Mouse (Mus musculus) midbrain, embryonic 11.5 days (tissue): ENCODE measurements around the gene Map3k13. TPM values are rescaled to one million over a fixed set of nuclear protein-coding genes. Genes with fewer than 3 reads are reported as not detected.
A peak's percentile ranks its signal among the peaks of the same experiment; 100 is the strongest.

Experiments
- ATAC-seq: fragments of 200-750 bp; cut with Nextera tagmentation; 2 replicates; pipeline ENCODE4 v1.8.0; 2017; ENCODE audit warnings: moderate TSS enrichment, moderate library complexity; ENCODE audit not compliant: low FRiP score
- DNase-seq: peaks from one replicate; pipeline ENCODE4 v3.0.0; 2015; ENCODE audit warnings: low spot score; ENCODE audit errors: missing footprints
- H3K27ac ChIP-seq: fragments of 300-500 bp; sonication (generic); 2 replicates; pipeline ENCODE4 v1.5.1; 2014; ENCODE audit warnings: low read depth, low read length
- H3K27me3 ChIP-seq: fragments of 300-500 bp; sonication (generic); 2 replicates; pipeline ENCODE4 v1.6.1; 2014; ENCODE audit warnings: mild to moderate bottlenecking, low read length, moderate library complexity, mixed read lengths; ENCODE audit not compliant: control insufficient read depth, insufficient read depth
- H3K36me3 ChIP-seq: fragments of 300-500 bp; sonication (generic); 2 replicates; pipeline ENCODE4 v1.6.1; 2014; ENCODE audit warnings: mild to moderate bottlenecking, low read length, moderate library complexity, mixed read lengths; ENCODE audit not compliant: control insufficient read depth, insufficient read depth
- H3K4me1 ChIP-seq: fragments of 300-500 bp; sonication (generic); 2 replicates; pipeline ENCODE4 v1.6.1; 2014; ENCODE audit warnings: low read length; ENCODE audit not compliant: control insufficient read depth, insufficient read depth
- H3K4me2 ChIP-seq: fragments of 300-500 bp; sonication (generic); 2 replicates; pipeline ENCODE4 v1.6.1; 2014; ENCODE audit warnings: mild to moderate bottlenecking, moderate library complexity
- H3K4me3 ChIP-seq: fragments of 300-500 bp; sonication (generic); 2 replicates; pipeline ENCODE4 v1.5.1; 2014; ENCODE audit warnings: low read depth, low read length
- H3K9ac ChIP-seq: fragments of 300-500 bp; sonication (generic); 2 replicates; pipeline ENCODE4 v1.6.1; 2014; ENCODE audit warnings: low read length
- H3K9me3 ChIP-seq: fragments of 300-500 bp; sonication (generic); 2 replicates; pipeline ENCODE4 v1.6.1; 2016; ENCODE audit warnings: low read length; ENCODE audit not compliant: control insufficient read depth
- WGBS: fragments of 180-500 bp; shearing (Covaris S2); extraction: QIAGEN DNeasy Blood & Tissue Kit; methylation state at CpG from one replicate; pipeline ENCODE4 v1.1.7; 2014; 5-methylcytosine and 5-hydroxymethylcytosine counted together
- polyA plus RNA-seq: library from polyadenylated mRNA; unstranded; fragments of >200 nt; fragmentation: Nextera tagmentation; extraction: Ambion mirVana; gene quantifications from 2 replicates; pipeline ENCODE4 v1.2.1, GENCODE M21; 2014

Map3k13 gene
- polyA plus RNA-seq, 1 experiment from 2014 or later = 5.1 TPM

DNA sequence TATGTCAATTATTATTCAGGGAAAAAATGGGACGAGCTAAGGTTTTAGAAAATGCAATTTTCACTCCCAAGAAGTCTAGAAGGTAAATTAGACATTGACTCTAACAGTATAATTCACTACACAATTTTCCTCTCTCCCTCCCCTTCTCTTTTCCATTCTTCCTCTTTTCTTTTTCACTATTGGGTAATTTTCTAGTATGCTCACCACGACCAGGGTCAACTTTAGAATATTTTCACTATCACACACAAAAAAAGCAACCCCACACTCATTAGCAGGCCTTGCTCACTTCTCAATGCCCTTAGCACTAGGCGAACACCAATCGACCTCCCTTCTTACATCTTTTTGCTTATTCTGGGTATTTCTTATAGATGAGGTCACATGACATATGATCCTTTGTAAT is 54.7 kb downstream of the Map3k13 start:
- ATAC-seq = no peak

GRCm38 (mm10) chr16:21852374-21852773 is 58.2 kb downstream of the Map3k13 start:
- ATAC-seq = no peak
- H3K9me3 ChIP-seq = no peaks in the 10 kb centered on the region
- no peak overlapping the region for H3K9ac ChIP-seq
- no peaks in the 10 kb centered on the region for H3K36me3 ChIP-seq
- H3K27me3 ChIP-seq = no peaks in the 10 kb centered on the region
- peaks cover 9% of the 10 kb centered on the region for H3K4me1 ChIP-seq
- DNase-seq = no peak
- WGBS = 89% methylated on average over 7 of the region's 7 CpGs
- H3K27ac ChIP-seq = no peak overlapping the region
- no peak overlapping the region for H3K4me2 ChIP-seq
- no peak overlapping the region for H3K4me3 ChIP-seq

More for the DNA sequence above, 54.7 kb downstream of the Map3k13 start:
- WGBS = 88% methylated on average over 4 of the region's 4 CpGs
- Histone ChIP-seq H3K9ac (no peak overlapping the region), H3K27ac (no peak overlapping the region), H3K36me3 (no peaks in the 10 kb centered on the region), H3K9me3 (no peaks in the 10 kb centered on the region), H3K4me3 (no peak overlapping the region), H3K4me2 (no peak overlapping the region), H3K27me3 (no peaks in the 10 kb centered on the region), H3K4me1 (peaks cover 2% of the 10 kb centered on the region; the same call in 1 of the 2 replicates)
- DNase-seq = no peak

DNA sequence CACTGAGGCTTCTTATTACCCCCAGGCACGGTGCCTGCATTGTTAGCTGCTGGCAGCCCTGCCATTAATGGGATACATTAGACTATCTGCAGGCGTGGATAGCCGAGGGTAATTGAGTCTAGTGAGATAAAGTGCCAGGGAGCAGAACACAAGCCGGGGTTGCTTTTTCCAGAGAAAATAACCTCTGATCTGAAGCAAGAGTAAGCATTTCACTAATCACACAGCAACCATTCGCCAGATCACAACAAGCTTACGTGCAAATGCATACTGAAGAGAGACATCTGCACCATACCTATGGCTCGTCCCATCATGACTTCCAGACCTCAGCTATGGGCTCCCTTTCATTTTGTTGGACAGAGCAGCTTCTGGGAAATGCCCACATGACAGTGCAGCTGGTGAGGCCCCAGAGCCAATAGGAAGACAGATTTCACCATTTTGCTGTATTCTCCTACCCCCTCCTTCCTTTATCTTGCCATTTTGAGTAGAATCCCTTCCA is 59.3 kb downstream of the Map3k13 start:
- Histone ChIP-seq H3K9ac (no peak overlapping the region), H3K4me2 (no peak overlapping the region), H3K4me3 (no peak overlapping the region), H3K36me3 (no peaks in the 10 kb centered on the region), H3K27me3 (no peaks in the 10 kb centered on the region), H3K9me3 (no peaks in the 10 kb centered on the region), H3K27ac (peak overlapping the region; percentile 48; the same call in 1 of the 2 replicates), H3K4me1 (peaks cover 15% of the 10 kb centered on the region)
- 0 out of 2 replicates have a peak, but pooled peaks have one; percentile 48 for ATAC-seq
- WGBS = 75% methylated on average over 7 of the region's 7 CpGs
- DNase-seq = no peak

DNA sequence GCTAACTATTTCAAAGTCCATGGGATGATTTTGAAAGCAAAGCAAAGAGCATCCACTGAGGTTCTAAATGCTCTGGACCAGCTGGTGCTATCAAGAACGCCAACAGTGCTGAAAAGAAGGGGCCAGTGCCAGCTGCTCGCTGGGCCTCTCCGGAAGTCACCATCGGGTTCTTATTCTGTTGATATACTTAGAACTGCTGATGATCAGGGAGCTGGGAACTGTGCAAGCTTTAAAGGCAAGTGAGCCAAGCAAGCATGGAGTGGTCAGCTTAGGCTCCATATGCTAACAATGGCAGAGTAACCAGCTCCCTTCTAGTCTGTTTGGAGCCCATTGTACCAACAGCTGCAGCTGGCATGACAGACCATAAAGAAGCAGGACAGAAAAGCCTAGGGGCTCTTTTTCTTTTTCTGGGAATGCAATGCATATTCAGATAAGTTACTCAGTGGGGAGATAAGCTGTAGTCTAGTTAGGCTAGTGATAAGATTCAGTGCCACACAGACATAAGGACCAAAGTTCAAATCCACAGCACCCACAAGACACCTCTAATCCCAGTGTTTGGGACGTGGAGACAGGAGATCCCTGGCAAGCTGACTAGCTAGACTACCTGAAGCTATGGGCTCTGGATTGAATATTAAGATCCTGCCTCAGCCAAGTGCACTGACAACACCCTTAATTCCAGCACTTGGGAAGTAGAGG is 60.6 kb downstream of the Map3k13 start:
- H3K27ac ChIP-seq = no peak overlapping the region
- H3K4me2 ChIP-seq = no peak overlapping the region
- no peak overlapping the region for H3K9ac ChIP-seq
- no peaks in the 10 kb centered on the region for H3K27me3 ChIP-seq
- WGBS = 90% methylated on average over 5 of the region's 5 CpGs
- no peaks in the 10 kb centered on the region for H3K9me3 ChIP-seq
- ATAC-seq (no peak), DNase-seq (no peak)
- no peak overlapping the region for H3K4me3 ChIP-seq
- no peaks in the 10 kb centered on the region for H3K36me3 ChIP-seq
- H3K4me1 ChIP-seq = peaks cover 23% of the 10 kb centered on the region

DNA sequence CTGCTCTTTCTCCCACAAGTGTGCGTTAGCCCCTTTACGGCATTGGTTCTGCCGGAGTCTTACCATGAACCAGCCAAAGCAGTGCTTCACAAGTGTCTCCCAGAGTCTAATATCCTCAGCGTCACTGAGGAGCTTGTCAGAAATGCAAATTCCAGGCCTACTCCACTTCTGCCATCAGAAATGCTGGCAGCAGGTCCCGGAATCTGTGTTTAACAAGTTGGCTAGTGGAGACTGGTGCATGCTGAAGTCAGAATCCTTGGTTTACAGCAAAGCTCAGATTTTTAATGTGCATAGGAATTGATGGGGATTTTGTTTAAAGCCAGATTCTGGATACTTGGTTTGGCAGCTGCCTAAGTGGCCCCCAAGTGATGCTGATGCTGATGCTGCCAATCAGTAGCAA is 62.0 kb downstream of the Map3k13 start:
- no peaks in the 10 kb centered on the region for H3K36me3 ChIP-seq
- no peaks in the 10 kb centered on the region for H3K9me3 ChIP-seq
- WGBS = 83% methylated on average over 5 of the region's 5 CpGs
- no peak overlapping the region for H3K4me3 ChIP-seq
- no peak for DNase-seq
- no peak overlapping the region for H3K4me2 ChIP-seq
- H3K27me3 ChIP-seq = no peaks in the 10 kb centered on the region
- H3K4me1 ChIP-seq = peaks cover 21% of the 10 kb centered on the region
- no peak overlapping the region for H3K9ac ChIP-seq
- no peak overlapping the region for H3K27ac ChIP-seq
- no peak for ATAC-seq

GRCm38 (mm10) chr16:21857126-21857644 is 63.0 kb downstream of the Map3k13 start:
- no peaks in the 10 kb centered on the region for H3K27me3 ChIP-seq
- DNase-seq = no peak
- WGBS = 44% methylated on average over 4 of the region's 4 CpGs
- peak; percentile 31; the same call in 1 of the 2 replicates for ATAC-seq
- no peak overlapping the region for H3K9ac ChIP-seq
- H3K36me3 ChIP-seq = no peaks in the 10 kb centered on the region
- H3K4me2 ChIP-seq = no peak overlapping the region
- no peaks in the 10 kb centered on the region for H3K9me3 ChIP-seq
- H3K4me3 ChIP-seq = no peak overlapping the region
- peaks cover 21% of the 10 kb centered on the region for H3K4me1 ChIP-seq
- H3K27ac ChIP-seq = no peak overlapping the region

DNA sequence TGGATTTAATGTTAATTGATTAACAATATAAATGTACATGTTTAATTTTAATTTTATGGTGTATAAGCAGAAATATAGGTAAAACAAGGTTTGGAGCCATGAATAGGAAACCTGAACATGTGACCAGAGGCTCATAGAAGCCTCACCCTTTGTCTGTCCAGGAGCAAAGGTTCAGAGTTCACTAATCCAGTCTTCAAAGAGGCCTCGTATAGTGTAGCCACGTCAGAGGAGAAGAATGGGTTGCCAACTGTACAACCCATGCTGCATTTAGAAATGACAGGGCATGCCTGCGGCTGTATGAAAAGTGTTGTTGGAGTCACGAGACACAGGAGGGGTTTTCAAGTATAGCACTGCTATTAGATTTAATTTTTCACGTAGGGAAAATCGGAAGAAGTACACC is 64.0 kb downstream of the Map3k13 start:
- Histone ChIP-seq H3K27ac (peak overlapping the region; percentile 42), H3K9me3 (no peaks in the 10 kb centered on the region), H3K4me2 (no peak overlapping the region), H3K9ac (no peak overlapping the region), H3K4me3 (no peak overlapping the region), H3K4me1 (peaks cover 21% of the 10 kb centered on the region), H3K36me3 (no peaks in the 10 kb centered on the region), H3K27me3 (no peaks in the 10 kb centered on the region)
- DNase-seq (no peak), ATAC-seq (0 out of 2 replicates have a peak, but pooled peaks have one; percentile 43)
- 68% methylated on average over 6 of the region's 6 CpGs for WGBS

GRCm38 (mm10) chr16:21858882-21859281 is 64.7 kb downstream of the Map3k13 start:
- H3K4me1 ChIP-seq = peaks cover 21% of the 10 kb centered on the region
- no peaks in the 10 kb centered on the region for H3K27me3 ChIP-seq
- H3K4me3 ChIP-seq = no peak overlapping the region
- H3K9ac ChIP-seq = 0 out of 2 replicates have a peak overlapping the region, but pooled peaks have one; percentile 34
- WGBS = 64% methylated on average over 8 of the region's 8 CpGs
- no peaks in the 10 kb centered on the region for H3K9me3 ChIP-seq
- ATAC-seq = peak; percentile 81; the same call in 1 of the 2 replicates
- peak overlapping the region; percentile 42 for H3K27ac ChIP-seq
- H3K4me2 ChIP-seq = no peak overlapping the region
- H3K36me3 ChIP-seq = no peaks in the 10 kb centered on the region
- DNase-seq = no peak

DNA sequence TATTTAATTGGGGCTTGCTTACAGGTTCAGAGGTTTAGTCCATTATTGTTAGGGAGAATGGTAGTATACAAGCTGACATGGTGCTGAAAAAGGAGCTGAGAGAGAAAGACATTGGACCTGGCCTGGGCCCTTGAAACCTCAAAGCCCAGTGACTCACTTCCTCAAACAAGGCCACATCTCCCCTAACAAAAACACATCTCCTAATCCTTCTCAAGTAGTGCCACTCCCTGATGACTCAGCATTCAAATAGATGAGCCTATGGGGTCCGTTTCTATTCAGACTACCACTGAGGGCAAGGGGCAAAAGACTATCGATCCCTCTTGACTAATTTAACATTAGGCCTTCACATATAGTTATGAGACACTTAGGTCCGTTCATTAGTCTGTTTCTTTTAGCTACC is 68.3 kb downstream of the Map3k13 start:
- Histone ChIP-seq H3K36me3 (no peaks in the 10 kb centered on the region), H3K4me3 (no peak overlapping the region), H3K9ac (no peak overlapping the region), H3K27me3 (no peaks in the 10 kb centered on the region), H3K27ac (no peak overlapping the region), H3K4me1 (peaks cover 14% of the 10 kb centered on the region), H3K9me3 (no peaks in the 10 kb centered on the region), H3K4me2 (no peak overlapping the region)
- no peak for DNase-seq
- ATAC-seq = no peak
- 86% methylated on average over 3 of the region's 3 CpGs for WGBS
